Mouse (Mus musculus): Measurements from ENCODE around the gene Slc39a11. TPM values are rescaled to one million over a fixed set of nuclear protein-coding genes. Genes with fewer than 3 reads are reported as not detected.

Slc39a11 gene
- polyA plus RNA-seq, 1 experiment from 2014 or later: 17.8 TPM

GRCm38 (mm10) chr11:113525731-113526130, 124.1 kb downstream of the Slc39a11 start:
- H3K9ac ChIP-seq (ENCODE audit: low read length): no peak overlapping the region
- 87% methylated on average over 18 of the region's 18 CpGs for WGBS
- no peak overlapping the region for H3K4me2 ChIP-seq
- no peak overlapping the region for H3K27ac ChIP-seq (ENCODE audit: low read depth, low read length)
- H3K4me3 ChIP-seq (ENCODE audit: low read depth, low read length): no peak overlapping the region
- no peaks in the 10 kb centered on the region for H3K27me3 ChIP-seq (ENCODE audit: control insufficient read depth, insufficient read depth, low read length)
- DNase-seq (ENCODE audit: low spot score, missing footprints) (no peak), ATAC-seq (ENCODE audit: low FRiP score) (no peak)
- no peaks in the 10 kb centered on the region for H3K9me3 ChIP-seq (ENCODE audit: control insufficient read depth, low read length)
- peaks cover 7% of the 10 kb centered on the region; the same call in 1 of the 2 replicates for H3K4me1 ChIP-seq (ENCODE audit: control insufficient read depth, insufficient read depth, low read length)
- H3K36me3 ChIP-seq (ENCODE audit: control insufficient read depth, insufficient read depth, low read length): no peaks in the 10 kb centered on the region

DNA sequence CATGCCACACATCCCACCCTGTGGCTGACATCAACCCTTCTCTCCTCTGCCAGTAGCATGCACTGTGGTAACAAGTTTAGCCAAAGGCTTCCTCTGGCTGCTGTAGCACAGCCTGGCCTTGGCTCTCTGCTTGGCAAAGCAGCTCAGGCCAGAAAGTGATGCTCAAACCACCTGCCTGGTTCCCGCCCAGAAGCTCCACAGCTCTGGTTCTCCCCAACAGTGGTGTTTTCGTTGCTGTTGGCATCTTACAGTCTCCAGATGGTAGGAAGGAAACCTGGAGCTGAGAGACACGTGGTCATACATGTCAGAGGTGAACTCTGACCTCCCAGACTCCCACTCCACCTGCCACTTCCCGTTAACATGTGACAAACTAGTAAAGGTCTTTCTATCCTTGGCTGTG, 127.2 kb downstream of the Slc39a11 start:
- Histone ChIP-seq H3K4me2 (no peak overlapping the region), H3K36me3 (ENCODE audit: control insufficient read depth, insufficient read depth, low read length) (no peaks in the 10 kb centered on the region), H3K27me3 (ENCODE audit: control insufficient read depth, insufficient read depth, low read length) (no peaks in the 10 kb centered on the region), H3K9ac (ENCODE audit: low read length) (no peak overlapping the region), H3K27ac (ENCODE audit: low read depth, low read length) (no peak overlapping the region), H3K4me1 (ENCODE audit: control insufficient read depth, insufficient read depth, low read length) (peaks cover 9% of the 10 kb centered on the region; the same call in 1 of the 2 replicates), H3K9me3 (ENCODE audit: control insufficient read depth, low read length) (no peaks in the 10 kb centered on the region), H3K4me3 (ENCODE audit: low read depth, low read length) (no peak overlapping the region)
- DNase-seq (ENCODE audit: low spot score, missing footprints): no peak
- no peak for ATAC-seq (ENCODE audit: low FRiP score)
- WGBS: 80% methylated on average over 4 of the region's 4 CpGs

GRCm38 (mm10) chr11:113521469-113522190, 128.2 kb downstream of the Slc39a11 start:
- peaks cover 9% of the 10 kb centered on the region; the same call in 1 of the 2 replicates for H3K4me1 ChIP-seq (ENCODE audit: control insufficient read depth, insufficient read depth, low read length)
- peak; percentile 40; the same call in 1 of the 2 replicates for ATAC-seq (ENCODE audit: low FRiP score)

DNA sequence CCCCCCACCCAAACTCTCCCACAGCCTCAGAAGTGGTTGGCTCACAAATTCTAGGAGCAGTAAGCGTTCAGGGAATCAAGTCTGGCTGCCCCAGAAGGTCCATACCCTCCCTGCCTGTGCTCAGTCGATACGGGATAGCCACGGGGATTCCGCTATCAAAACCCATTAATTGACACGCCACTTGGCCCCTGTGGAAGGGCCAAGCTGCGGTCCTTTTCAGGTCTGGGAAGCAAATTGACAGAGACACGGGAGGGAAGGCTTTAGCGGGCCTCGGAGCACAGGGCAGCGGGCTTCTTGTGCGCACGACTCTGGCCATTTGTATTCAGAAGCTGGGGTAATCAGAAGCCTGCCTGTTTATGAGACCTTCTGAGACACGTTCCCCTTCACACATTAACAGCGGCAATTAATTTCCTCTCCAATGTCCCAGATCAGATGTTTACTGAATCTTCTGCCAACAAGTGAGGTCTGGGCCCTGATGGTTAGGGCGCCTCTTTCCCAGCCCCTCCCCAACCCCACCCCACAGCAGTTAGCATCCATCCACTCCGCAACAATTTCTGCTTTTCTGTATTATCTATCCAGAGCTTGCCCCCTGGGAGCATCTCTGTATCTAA, 128.9 kb downstream of the Slc39a11 start:
- ATAC-seq (ENCODE audit: low FRiP score): peak; percentile 35; the same call in 1 of the 2 replicates
- Histone ChIP-seq H3K9me3 (ENCODE audit: control insufficient read depth, low read length) (no peaks in the 10 kb centered on the region), H3K27me3 (ENCODE audit: control insufficient read depth, insufficient read depth, low read length) (no peaks in the 10 kb centered on the region), H3K9ac (ENCODE audit: low read length) (no peak overlapping the region), H3K27ac (ENCODE audit: low read depth, low read length) (no peak overlapping the region), H3K4me1 (ENCODE audit: control insufficient read depth, insufficient read depth, low read length) (peaks cover 9% of the 10 kb centered on the region), H3K4me2 (no peak overlapping the region), H3K36me3 (ENCODE audit: control insufficient read depth, insufficient read depth, low read length) (no peaks in the 10 kb centered on the region), H3K4me3 (ENCODE audit: low read depth, low read length) (no peak overlapping the region)
- 57% methylated on average over 17 of the region's 17 CpGs for WGBS
- no peak for DNase-seq (ENCODE audit: low spot score, missing footprints)

More at GRCm38 (mm10) chr11:113521469-113522190, 128.2 kb downstream of the Slc39a11 start:
- no peak overlapping the region for H3K27ac ChIP-seq (ENCODE audit: low read depth, low read length)
- H3K9me3 ChIP-seq (ENCODE audit: control insufficient read depth, low read length): no peaks in the 10 kb centered on the region
- no peak overlapping the region for H3K4me2 ChIP-seq
- no peak overlapping the region for H3K4me3 ChIP-seq (ENCODE audit: low read depth, low read length)
- DNase-seq (ENCODE audit: low spot score, missing footprints): no peak
- H3K27me3 ChIP-seq (ENCODE audit: control insufficient read depth, insufficient read depth, low read length): no peaks in the 10 kb centered on the region
- no peaks in the 10 kb centered on the region for H3K36me3 ChIP-seq (ENCODE audit: control insufficient read depth, insufficient read depth, low read length)
- WGBS: 74% methylated on average over 20 of the region's 20 CpGs
- H3K9ac ChIP-seq (ENCODE audit: low read length): no peak overlapping the region

GRCm38 (mm10) chr11:113520373-113520772, 129.5 kb downstream of the Slc39a11 start:
- no peaks in the 10 kb centered on the region for H3K9me3 ChIP-seq (ENCODE audit: control insufficient read depth, low read length)
- no peaks in the 10 kb centered on the region for H3K27me3 ChIP-seq (ENCODE audit: control insufficient read depth, insufficient read depth, low read length)
- DNase-seq (ENCODE audit: low spot score, missing footprints) (no peak), ATAC-seq (ENCODE audit: low FRiP score) (no peak)
- peaks cover 9% of the 10 kb centered on the region for H3K4me1 ChIP-seq (ENCODE audit: control insufficient read depth, insufficient read depth, low read length)
- H3K4me3 ChIP-seq (ENCODE audit: low read depth, low read length): no peak overlapping the region
- H3K27ac ChIP-seq (ENCODE audit: low read depth, low read length): no peak overlapping the region
- H3K36me3 ChIP-seq (ENCODE audit: control insufficient read depth, insufficient read depth, low read length): no peaks in the 10 kb centered on the region
- no peak overlapping the region for H3K4me2 ChIP-seq
- 68% methylated on average over 8 of the region's 8 CpGs for WGBS
- H3K9ac ChIP-seq (ENCODE audit: low read length): no peak overlapping the region

DNA sequence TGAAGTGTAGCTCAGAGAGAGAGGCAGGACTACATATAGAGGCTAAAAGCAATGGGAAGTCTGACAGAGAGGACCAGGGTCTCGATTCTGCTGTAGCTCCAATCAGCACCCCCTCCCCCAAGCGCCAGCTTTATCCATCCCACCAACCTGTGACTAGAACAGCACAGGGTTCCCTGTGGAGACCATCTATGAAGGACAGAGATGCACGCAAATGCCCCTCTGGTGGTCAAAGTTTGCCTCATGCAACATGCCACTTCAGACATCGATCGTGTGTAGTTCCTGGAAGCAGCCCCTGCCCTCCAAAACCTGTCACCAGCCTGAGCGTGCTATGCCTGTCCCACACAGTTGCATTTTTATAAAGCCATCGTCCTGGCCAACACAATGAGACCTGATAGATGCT, 129.9 kb downstream of the Slc39a11 start:
- Histone ChIP-seq H3K4me2 (no peak overlapping the region), H3K4me1 (ENCODE audit: control insufficient read depth, insufficient read depth, low read length) (peaks cover 9% of the 10 kb centered on the region), H3K4me3 (ENCODE audit: low read depth, low read length) (no peak overlapping the region), H3K9me3 (ENCODE audit: control insufficient read depth, low read length) (no peaks in the 10 kb centered on the region), H3K27ac (ENCODE audit: low read depth, low read length) (no peak overlapping the region), H3K27me3 (ENCODE audit: control insufficient read depth, insufficient read depth, low read length) (no peaks in the 10 kb centered on the region), H3K9ac (ENCODE audit: low read length) (no peak overlapping the region), H3K36me3 (ENCODE audit: control insufficient read depth, insufficient read depth, low read length) (no peaks in the 10 kb centered on the region)
- ATAC-seq (ENCODE audit: low FRiP score) (no peak), DNase-seq (ENCODE audit: low spot score, missing footprints) (no peak)
- 82% methylated on average over 7 of the region's 7 CpGs for WGBS

DNA sequence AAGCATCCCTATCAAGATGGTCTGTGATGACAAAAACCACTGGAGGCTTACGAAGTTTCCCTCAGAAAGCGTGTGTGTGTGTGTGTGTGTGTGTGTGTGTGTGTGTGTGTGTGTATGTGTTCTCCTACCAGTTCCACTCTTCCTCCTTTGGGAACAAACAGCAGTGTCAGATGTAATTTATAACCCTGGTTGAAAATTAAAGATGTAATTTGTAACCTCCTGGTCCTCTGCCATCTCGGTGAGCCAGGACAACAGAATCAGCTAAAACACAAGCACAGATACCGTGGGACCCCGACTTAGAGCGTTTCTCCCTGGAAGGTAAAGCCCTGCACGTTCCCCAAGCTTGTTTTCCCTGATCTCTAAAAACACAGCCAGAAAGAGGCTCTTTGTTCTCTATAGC, 131.7 kb downstream of the Slc39a11 start:
- no peak overlapping the region for H3K4me3 ChIP-seq (ENCODE audit: low read depth, low read length)
- H3K4me2 ChIP-seq: no peak overlapping the region
- WGBS: 89% methylated on average over 7 of the region's 7 CpGs
- H3K9ac ChIP-seq (ENCODE audit: low read length): no peak overlapping the region
- no peak overlapping the region for H3K27ac ChIP-seq (ENCODE audit: low read depth, low read length)
- no peaks in the 10 kb centered on the region for H3K36me3 ChIP-seq (ENCODE audit: control insufficient read depth, insufficient read depth, low read length)
- H3K4me1 ChIP-seq (ENCODE audit: control insufficient read depth, insufficient read depth, low read length): peaks cover 9% of the 10 kb centered on the region
- DNase-seq (ENCODE audit: low spot score, missing footprints) (peak; percentile 75), ATAC-seq (ENCODE audit: low FRiP score) (no peak)
- H3K27me3 ChIP-seq (ENCODE audit: control insufficient read depth, insufficient read depth, low read length): no peaks in the 10 kb centered on the region
- H3K9me3 ChIP-seq (ENCODE audit: control insufficient read depth, low read length): no peaks in the 10 kb centered on the region

GRCm38 (mm10) chr11:113516156-113516555, 133.7 kb downstream of the Slc39a11 start:
- H3K36me3 ChIP-seq (ENCODE audit: control insufficient read depth, insufficient read depth, low read length): no peaks in the 10 kb centered on the region
- H3K9me3 ChIP-seq (ENCODE audit: control insufficient read depth, low read length): no peaks in the 10 kb centered on the region
- H3K4me1 ChIP-seq (ENCODE audit: control insufficient read depth, insufficient read depth, low read length): peaks cover 5% of the 10 kb centered on the region
- no peak overlapping the region for H3K9ac ChIP-seq (ENCODE audit: low read length)
- H3K4me3 ChIP-seq (ENCODE audit: low read depth, low read length): no peak overlapping the region
- ATAC-seq (ENCODE audit: low FRiP score): no peak
- H3K27ac ChIP-seq (ENCODE audit: low read depth, low read length): no peak overlapping the region
- H3K4me2 ChIP-seq: no peak overlapping the region
- peak; percentile 72 for DNase-seq (ENCODE audit: low spot score, missing footprints)
- WGBS: 89% methylated on average over 10 of the region's 10 CpGs
- no peaks in the 10 kb centered on the region for H3K27me3 ChIP-seq (ENCODE audit: control insufficient read depth, insufficient read depth, low read length)

- Histone ChIP-seq H3K27me3 (ENCODE audit: control insufficient read depth, insufficient read depth, low read length) (no peaks in the 10 kb centered on the region), H3K27ac (ENCODE audit: low read depth, low read length) (no peak overlapping the region), H3K4me3 (ENCODE audit: low read depth, low read length) (no peak overlapping the region), H3K4me2 (no peak overlapping the region), H3K36me3 (ENCODE audit: control insufficient read depth, insufficient read depth, low read length) (no peaks in the 10 kb centered on the region), H3K9ac (ENCODE audit: low read length) (no peak overlapping the region), H3K9me3 (ENCODE audit: control insufficient read depth, low read length) (no peaks in the 10 kb centered on the region), H3K4me1 (ENCODE audit: control insufficient read depth, insufficient read depth, low read length) (no peaks in the 10 kb centered on the region; the same call in 1 of the 2 replicates)
- peak; percentile 70 for DNase-seq (ENCODE audit: low spot score, missing footprints)
- ATAC-seq (ENCODE audit: low FRiP score): no peak
- 80% methylated on average over 10 of the region's 10 CpGs for WGBS
Measured at GRCm38 (mm10) chr11:113512976-113513375, 136.9 kb downstream of the Slc39a11 start.

Data from midbrain, embryonic 11.5 days (tissue).